Mouse (Mus musculus) heart, adult 9 months (tissue): ENCODE results near the gene Slc30a7.
A peak's percentile ranks its signal among the peaks of the same experiment; 100 is the strongest.

Experiments used
- DNase-seq, 2 experiments: peaks; one replicate each; pipeline ENCODE4 v3.0.0; 2022; ENCODE audit warnings: low spot score in 2 of 2

Gene Slc30a7

GRCm38 (mm10) chr3:116006978-116007940 is at the start of gene Slc30a7, which contains the start of gene Extl2:
TSS of gene Slc30a7 (minus strand) at chr3:116007406.
TSS of gene Extl2 (plus strand) at chr3:116007462.
- peak; percentile 77 to 81 for DNase-seq

GRCm38 (mm10) chr3:116047034-116047433 is 39.8 kb upstream of the Slc30a7 start:
- no peak for DNase-seq

- DNase-seq = no peak
Observed at GRCm38 (mm10) chr3:116046000-116046399, 38.8 kb upstream of the Slc30a7 start.

- DNase-seq = no peak
Observed at GRCm38 (mm10) chr3:116040776-116041175, 33.6 kb upstream of the Slc30a7 start.

- DNase-seq = no peak
Observed at GRCm38 (mm10) chr3:116033871-116034222, 26.6 kb upstream of the Slc30a7 start.

- DNase-seq = peak in 1 of 2 experiments; percentile 17
Observed at GRCm38 (mm10) chr3:116033218-116033870, 26.1 kb upstream of the Slc30a7 start.

- no peak for DNase-seq
Observed at GRCm38 (mm10) chr3:116030152-116030788, 23.1 kb upstream of the Slc30a7 start.

GRCm38 (mm10) chr3:116026996-116027395 is 19.8 kb upstream of the Slc30a7 start:
- no peak for DNase-seq

- DNase-seq = no peak
Observed at GRCm38 (mm10) chr3:116025701-116026100, 18.5 kb upstream of the Slc30a7 start.

- no peak for DNase-seq
Observed at GRCm38 (mm10) chr3:116024669-116025068, 17.5 kb upstream of the Slc30a7 start.

GRCm38 (mm10) chr3:116024236-116024635 is 17.0 kb upstream of the Slc30a7 start:
- no peak for DNase-seq

GRCm38 (mm10) chr3:116019136-116019535 is 11.9 kb upstream of the Slc30a7 start:
- DNase-seq = no peak

GRCm38 (mm10) chr3:116018606-116019005 is 11.4 kb upstream of the Slc30a7 start:
- no peak for DNase-seq

GRCm38 (mm10) chr3:116016116-116016515 is 8.9 kb upstream of the Slc30a7 start:
- no peak for DNase-seq

- no peak for DNase-seq
Observed at GRCm38 (mm10) chr3:116014901-116015300, 7.7 kb upstream of the Slc30a7 start.

- DNase-seq = no peak
Observed at GRCm38 (mm10) chr3:116009622-116010344, 2.6 kb upstream of the Slc30a7 start.

GRCm38 (mm10) chr3:116007941-116008440 is 785 bp upstream of the Slc30a7 start:
- peak; percentile 78 to 81 for DNase-seq

GRCm38 (mm10) chr3:116006284-116006977 is 775 bp downstream of the Slc30a7 start:
- DNase-seq = no peak

GRCm38 (mm10) chr3:115996929-115997328 is 10.3 kb downstream of the Slc30a7 start:
- no peak for DNase-seq

- no peak for DNase-seq
Observed at GRCm38 (mm10) chr3:115993025-115993424, 14.2 kb downstream of the Slc30a7 start.

- DNase-seq = no peak
Observed at GRCm38 (mm10) chr3:115992588-115992987, 14.6 kb downstream of the Slc30a7 start.
